Mouse (Mus musculus) thymus, postnatal 36 days (tissue): ENCODE results near the gene Bach2.
A peak's percentile ranks its signal among the peaks of the same experiment; 100 is the strongest.

ENCODE experiments used
- DNase-seq, 2 experiments: peaks; one replicate each; pipeline ENCODE4 v3.0.0; 2022; ENCODE audit warnings: mixed read lengths in 2 of 2

The Bach2 gene

DNA sequence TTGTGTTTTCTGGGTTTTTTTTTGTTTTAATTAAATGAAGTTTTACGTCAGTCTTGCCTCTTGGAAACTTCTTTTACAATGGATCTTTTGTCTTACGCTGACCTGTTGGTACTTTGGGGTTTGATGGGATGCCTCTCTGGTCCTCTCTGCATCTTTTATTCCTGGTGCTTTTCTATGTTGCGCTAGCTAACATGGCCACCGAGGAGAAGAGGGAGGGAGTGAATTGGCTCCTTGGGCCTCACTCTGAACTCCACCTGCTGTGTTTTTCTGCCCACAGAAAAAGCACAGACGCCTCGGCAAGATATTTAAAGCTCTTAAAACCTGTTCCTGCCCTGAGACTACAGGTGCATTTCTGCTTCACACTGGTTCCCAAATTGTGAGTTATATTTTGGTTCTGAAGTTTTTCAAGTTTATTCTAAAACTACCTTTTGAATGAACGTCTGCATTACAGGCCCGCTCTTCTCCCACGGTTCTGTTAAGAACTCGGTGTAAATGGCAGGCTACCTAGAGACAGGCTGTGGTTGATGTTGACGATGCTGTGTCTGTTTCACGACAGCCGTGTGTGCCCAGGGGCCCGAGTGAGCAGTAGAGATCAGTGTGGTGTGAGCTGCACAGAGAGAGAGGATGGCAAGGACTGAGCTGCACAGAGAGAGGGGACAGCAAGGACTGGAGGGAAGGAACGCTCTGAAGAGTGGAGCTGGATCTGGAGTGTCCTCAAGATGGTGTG is 13.5 kb downstream of the Bach2 start:
- no peak for DNase-seq

DNA sequence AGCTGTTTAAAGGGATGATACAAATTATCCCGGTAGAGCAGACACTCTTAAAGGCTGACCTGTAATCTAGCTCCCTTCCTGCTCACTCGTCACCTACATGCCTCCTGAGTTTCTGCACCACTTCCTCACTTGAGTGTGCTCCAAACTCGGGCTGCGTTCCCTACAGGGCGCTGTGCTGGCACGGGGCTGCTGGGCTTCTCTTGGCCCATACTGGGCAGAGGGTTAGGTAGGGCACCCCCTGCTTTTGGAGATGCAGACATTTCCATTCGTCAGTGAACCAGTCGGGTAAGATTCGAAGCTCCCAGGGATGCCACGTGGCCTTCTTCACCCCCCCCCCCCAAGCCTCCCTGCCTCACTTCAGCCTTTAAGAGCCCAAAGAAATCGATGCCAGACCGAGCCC is 19.1 kb downstream of the Bach2 start:
- DNase-seq, result peak; percentile 43 to 54

DNA sequence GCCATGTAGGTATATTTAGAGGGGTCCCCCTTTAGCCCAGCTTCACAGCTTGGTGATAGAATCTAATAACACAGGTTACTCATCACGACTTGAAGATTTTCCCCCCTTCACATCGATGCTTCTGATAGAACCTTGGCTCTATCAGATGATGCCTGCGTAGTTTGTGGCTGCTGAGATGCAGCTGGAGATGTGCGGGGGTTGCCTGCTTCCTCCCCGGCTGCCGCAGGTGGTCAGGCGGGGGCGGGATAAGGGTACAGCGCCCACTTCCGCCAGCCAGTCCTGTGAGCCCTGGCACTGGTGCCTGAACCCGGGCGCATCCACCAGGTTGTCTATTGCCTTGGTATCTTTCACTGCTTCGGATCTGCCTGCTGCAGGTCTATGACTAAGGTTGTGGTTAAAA is 19.5 kb downstream of the Bach2 start:
- peak; percentile 87 to 92 for DNase-seq

DNA sequence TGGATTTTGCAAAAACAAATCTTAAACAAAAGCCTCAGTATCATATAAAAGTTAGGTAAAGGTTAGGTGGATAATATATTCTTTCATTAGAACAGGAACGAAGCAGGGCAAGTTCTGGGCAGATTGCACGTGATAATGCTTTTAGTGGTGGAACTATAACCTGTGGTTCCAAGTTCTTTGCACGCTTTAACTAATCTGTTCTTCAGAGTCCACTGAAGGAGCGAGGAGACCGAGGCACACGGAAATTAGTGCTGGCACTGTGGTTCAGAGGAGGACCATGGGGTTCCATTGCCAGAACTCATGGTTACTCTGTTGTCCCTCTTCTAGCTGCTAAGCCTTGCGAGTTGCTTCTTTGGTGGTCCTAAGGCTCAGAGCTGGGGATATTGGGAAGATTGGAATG is 20.0 kb downstream of the Bach2 start:
- no peak for DNase-seq

DNA sequence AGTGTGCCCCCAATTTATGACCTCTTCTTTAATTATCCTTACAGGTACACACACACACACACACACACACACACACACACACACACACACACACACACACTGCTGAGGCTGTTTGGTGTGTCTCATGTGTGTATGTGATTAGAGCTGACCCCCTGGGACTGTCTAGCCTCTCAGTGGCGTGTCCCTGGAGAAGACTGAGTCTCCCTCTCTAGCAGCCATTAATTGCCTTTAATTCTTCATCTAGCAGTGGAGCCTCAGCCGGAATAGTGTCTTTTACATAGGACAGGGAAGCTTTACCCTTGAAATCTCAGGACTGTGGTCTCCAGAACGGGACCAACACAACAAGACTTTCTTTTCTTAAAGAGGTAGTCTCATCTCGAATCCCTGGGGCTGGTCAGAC is 22.3 kb downstream of the Bach2 start:
- DNase-seq, result no peak

DNA sequence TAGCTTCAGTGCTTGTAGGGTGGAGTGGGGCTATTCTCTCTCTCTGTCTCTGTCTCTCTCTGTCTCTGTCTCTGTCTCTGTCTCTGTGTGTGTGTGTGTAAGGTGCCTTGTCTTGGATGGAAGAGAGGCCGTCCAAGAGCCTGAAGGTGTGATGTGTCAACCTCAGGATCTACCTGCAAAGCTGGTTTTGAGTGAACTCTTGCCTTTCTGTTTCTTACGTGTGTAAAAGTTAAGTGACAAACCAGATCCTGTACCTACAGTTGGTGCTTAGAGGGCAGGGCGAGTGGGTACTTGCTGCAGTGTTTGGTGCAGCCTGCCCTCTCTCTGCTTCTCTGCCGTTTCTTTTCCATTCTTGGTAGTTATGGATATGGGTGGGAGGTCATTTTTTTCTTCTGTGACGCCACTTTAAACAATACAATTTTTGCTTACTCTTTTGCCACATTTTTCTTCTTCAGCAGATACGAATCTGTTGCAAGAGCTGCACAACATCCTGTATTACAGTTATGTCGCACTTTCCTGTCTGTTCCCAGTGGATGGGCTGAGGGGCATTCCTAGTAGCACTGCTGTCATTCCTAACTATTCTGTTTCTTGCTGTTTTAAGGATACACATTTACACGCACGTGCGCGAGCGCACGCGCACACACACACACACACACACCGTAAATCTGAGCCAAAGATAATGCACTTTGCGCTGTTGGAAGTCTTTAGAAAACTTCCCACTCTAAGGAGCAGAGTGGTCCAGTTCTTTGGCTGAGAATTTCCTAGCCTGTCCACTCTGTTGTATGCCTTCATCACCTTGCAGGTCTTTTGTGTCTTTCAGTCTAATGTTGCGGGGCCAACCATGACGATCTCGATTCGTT is 24.5 kb downstream of the Bach2 start:
- no peak for DNase-seq

DNA sequence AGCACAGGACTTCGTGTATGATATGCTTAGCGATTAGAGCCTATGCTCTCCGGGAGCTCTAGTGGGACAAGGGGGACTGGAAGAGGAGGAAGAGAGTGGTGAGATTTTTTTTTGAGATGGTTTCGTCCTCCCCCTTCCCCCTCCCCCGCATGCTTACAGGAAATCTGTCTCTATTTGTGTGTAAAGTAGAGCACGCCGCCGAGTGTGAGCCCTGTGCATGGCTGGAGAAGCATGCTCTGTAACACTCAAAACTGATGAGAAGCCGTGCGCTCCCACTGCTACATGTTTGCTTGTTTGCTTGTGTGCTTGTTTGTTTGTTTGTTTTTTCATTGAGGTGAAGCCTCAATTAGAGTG is 25.1 kb downstream of the Bach2 start:
- peak in 1 of 2 experiments; percentile 45 for DNase-seq

- no peak for DNase-seq
Measured at GRCm38 (mm10) chr4:32264892-32265291, 26.3 kb downstream of the Bach2 start.

DNA sequence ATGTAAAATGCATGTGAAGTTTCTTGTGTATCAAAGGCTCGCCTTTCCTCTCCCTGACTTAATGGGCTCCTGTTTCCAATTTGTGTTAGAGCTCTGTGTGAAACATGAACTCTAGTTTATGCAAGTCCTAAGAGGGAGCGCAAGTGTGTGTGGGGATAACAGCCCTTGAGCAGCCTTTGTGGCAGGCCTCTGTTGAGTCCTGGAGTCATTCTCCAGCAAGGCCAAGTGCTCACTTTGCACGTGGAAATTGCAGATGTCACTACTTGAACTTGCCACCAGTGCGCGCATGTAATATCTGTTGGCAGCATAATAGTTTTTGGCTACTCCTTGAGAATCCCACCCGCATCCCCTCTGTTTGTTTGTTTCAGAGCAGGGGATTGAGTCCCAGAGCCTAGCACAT is 28.1 kb downstream of the Bach2 start:
- DNase-seq, result no peak

GRCm38 (mm10) chr4:32268042-32268441 is 29.4 kb downstream of the Bach2 start:
- DNase-seq, result no peak

DNA sequence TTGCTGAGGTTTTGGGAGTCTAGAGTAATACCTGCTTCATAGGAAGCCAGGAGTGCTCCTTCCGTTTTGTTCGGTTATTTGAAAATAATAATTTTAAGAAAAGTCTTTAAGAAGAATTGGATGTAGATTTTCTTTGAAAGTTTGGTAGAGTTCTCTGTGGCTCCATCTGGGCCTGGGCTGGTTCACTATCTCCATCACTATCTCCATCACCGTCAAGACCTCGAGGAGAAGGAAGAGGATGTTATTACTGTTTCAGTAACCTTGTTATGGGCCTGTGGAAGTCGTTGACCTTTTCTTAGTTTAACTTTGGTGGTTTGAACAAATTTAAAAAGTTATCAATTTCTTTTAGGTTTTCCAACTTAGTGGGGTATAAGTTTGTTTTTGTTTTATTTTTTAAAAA is 33.8 kb downstream of the Bach2 start:
- no peak for DNase-seq

GRCm38 (mm10) chr4:32274776-32275294 is 36.2 kb downstream of the Bach2 start:
- no peak for DNase-seq

- no peak for DNase-seq
Measured at GRCm38 (mm10) chr4:32279842-32280241, 41.2 kb downstream of the Bach2 start.

GRCm38 (mm10) chr4:32280401-32280800 is 41.8 kb downstream of the Bach2 start:
- DNase-seq, result peak; percentile 48 to 53

- DNase-seq, result no peak
Measured at GRCm38 (mm10) chr4:32281306-32281705, 42.7 kb downstream of the Bach2 start.

DNA sequence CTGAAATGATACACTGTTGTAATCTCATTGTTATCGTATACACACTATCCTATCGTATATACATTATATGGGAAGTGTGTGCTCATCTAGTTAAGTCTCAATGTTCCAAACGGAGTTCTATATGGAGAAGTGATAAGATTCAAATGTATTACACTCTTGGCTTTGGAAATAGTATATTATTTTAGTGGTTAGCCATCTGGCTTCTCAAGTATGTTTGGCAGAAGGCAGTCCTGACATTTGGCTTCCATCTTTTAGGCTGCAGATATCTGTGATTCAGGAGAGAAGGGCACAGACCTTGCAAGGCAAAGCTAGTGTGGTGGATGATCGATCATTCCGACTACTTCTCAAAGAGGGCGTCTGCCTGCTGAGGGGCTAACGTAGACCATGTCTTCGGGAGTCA is 47.8 kb downstream of the Bach2 start:
- DNase-seq, result no peak

GRCm38 (mm10) chr4:32288036-32288860 is 49.6 kb downstream of the Bach2 start:
- no peak for DNase-seq

- DNase-seq, result no peak
Measured at GRCm38 (mm10) chr4:32289845-32290244, 51.2 kb downstream of the Bach2 start.

DNA sequence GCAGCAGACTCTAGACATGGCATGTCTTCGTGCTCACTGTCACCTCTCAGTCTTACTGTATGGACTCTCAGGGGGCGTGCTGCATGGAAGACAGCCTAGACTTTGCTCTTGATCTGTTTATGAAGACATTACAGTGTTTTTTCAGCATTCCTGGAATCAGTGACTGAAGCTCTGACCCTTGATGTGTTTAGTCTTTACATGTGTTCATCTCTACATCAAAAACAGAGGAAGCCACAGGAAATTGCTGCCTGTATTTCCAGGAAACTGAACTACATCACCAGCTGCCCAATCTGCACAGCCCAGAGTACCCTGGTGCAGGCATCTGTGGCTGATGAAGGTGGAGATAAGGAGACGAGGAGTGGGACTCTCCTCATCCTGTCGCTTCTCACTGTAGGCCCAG is 52.8 kb downstream of the Bach2 start:
- DNase-seq, result peak; percentile 21 to 49

GRCm38 (mm10) chr4:32293686-32294265 is 55.2 kb downstream of the Bach2 start:
- DNase-seq, result no peak

- DNase-seq, result no peak
Measured at GRCm38 (mm10) chr4:32297071-32297671, 58.6 kb downstream of the Bach2 start.

DNA sequence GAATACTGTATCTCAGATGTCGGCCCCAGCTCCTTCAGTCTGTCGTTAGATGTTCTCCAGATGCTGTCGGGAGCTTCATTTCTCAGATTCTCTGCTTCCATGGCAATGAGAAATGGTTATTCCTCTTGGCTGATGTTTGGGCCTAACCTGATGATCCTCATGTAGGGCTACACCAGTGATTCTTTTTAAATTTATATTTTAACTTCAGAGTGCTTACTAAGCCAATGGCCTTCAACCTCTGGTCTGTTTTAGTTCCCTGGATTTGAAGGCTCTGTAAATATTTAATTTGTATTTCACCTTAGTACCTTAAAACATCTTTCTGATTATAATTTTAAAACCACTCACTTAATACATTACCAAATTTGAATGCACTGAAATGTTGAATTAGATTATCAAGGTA is 60.6 kb downstream of the Bach2 start:
- no peak for DNase-seq
